Mouse (Mus musculus): ENCODE measurements at regions not wholly inside any gene's neighbourhood (a gene's known extent, or its start where the extent isn't known, plus 50 kb on each side); places are given as distances from the start of the nearest gene placed in this dataset.

DNA sequence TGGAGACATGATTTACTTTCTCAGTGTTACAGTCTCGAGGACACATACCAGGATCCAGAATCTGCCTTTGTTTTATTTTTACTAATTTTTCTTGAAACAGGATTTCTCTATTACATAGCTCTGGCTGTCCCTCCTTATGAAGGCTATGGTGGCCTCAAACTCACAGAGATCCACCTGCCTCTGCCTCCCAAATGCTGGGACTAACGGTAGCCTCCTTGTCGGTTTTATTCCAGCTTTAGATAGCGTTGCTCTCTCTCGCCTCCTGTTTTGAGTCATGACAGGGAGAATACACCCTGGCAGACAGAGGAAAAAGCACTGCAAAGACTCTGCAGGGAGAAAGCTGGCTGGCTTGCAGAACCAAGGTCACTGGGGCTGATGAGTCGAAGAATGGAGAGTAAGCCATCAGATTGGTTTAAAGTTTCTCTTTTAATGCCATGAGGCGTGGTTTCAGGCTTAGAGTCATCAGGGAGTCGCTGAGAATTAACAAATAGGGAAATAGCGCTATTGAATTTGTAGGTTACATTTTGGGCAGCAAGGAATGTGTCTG, 119.8 kb downstream of the Tbx4 start:
- Histone ChIP-seq H3K27ac (replicated peaks; ENCODE audit: low read depth, low read length) (no peak overlapping the region), H3K4me1 (ENCODE audit: control insufficient read depth, insufficient read depth, insufficient read length, low read length) (no peaks in the 10 kb centered on the region; the same call in 1 of the 2 replicates), H3K4me3 (ENCODE audit: insufficient read depth, low read depth, low read length) (no peak overlapping the region)

- H3K4me3 ChIP-seq (ENCODE audit: insufficient read depth, low read depth, low read length): no peak overlapping the region
- no peaks in the 10 kb centered on the region; the same call in 1 of the 2 replicates for H3K4me1 ChIP-seq (ENCODE audit: control insufficient read depth, insufficient read depth, insufficient read length, low read length)
- H3K27ac ChIP-seq (replicated peaks; ENCODE audit: low read depth, low read length): no peak overlapping the region
Measured at GRCm38 (mm10) chr11:86006859-86007258, 120.6 kb downstream of the Tbx4 start.

Data from brown adipose tissue, adult 24 weeks (tissue).